ENCODE assay signal across 7 mouse cellular contexts in genomic region chr8:94703972-94704668, GRCm38 (mm10). TPM values are rescaled to one million over a fixed set of nuclear protein-coding genes. Genes with fewer than 3 reads are reported as not detected.
DNase-seq lines count a peak whose midpoint lies in the region; ATAC-seq lines count a peak whose summit lies in the region.

No protein-coding gene starts in this region.

- peaks cover 11% of the 10 kb centered on the region; the same call in 1 of the 2 replicates for H3K4me1 ChIP-seq in embryonic facial prominence, embryonic 10.5 days
- peaks cover 21% of the 10 kb centered on the region; the same call in 1 of the 2 replicates for H3K4me1 ChIP-seq in limb, embryonic 10.5 days
- no peaks in the 10 kb centered on the region for H3K4me1 ChIP-seq in midbrain, embryonic 13.5 days (replicated peaks)

- no peaks in the 10 kb centered on the region for H3K9me3 ChIP-seq in embryonic facial prominence, embryonic 10.5 days
- H3K9me3 ChIP-seq in limb, embryonic 10.5 days (replicated peaks), result no peaks in the 10 kb centered on the region
- no peaks in the 10 kb centered on the region for H3K9me3 ChIP-seq in midbrain, embryonic 13.5 days

- peak; percentile 71 for ATAC-seq in granulocyte monocyte progenitor cell, adult 5-6 weeks (replicated peaks; ENCODE audit: poor library complexity, severe bottlenecking)
- peak; percentile 91 for ATAC-seq in midbrain, embryonic 13.5 days

- H3K4me3 ChIP-seq in embryonic facial prominence, embryonic 10.5 days, result peak overlapping the region; percentile 60
- peak overlapping the region; percentile 60 for H3K4me3 ChIP-seq in limb, embryonic 10.5 days
- H3K4me3 ChIP-seq in midbrain, embryonic 13.5 days (replicated peaks), result peak overlapping the region; percentile 51

- H3K27me3 ChIP-seq in embryonic facial prominence, embryonic 10.5 days (replicated peaks; ENCODE audit: low read depth, poor library complexity, severe bottlenecking), result peaks cover 11% of the 10 kb centered on the region; the same call in 1 of the 2 replicates
- H3K27me3 ChIP-seq in limb, embryonic 10.5 days (ENCODE audit: low read depth, poor library complexity, severe bottlenecking), result peaks cover 8% of the 10 kb centered on the region; the same call in 1 of the 2 replicates
- 0 out of 2 replicates have a peak, but pooled peaks cover 5% of the 10 kb centered on the region for H3K27me3 ChIP-seq in midbrain, embryonic 13.5 days

- no peak overlapping the region; the same call in 1 of the 2 replicates for H3K27ac ChIP-seq in embryonic facial prominence, embryonic 10.5 days (replicated peaks)
- peak overlapping the region; percentile 30; the same call in 1 of the 2 replicates for H3K27ac ChIP-seq in limb, embryonic 10.5 days
- H3K27ac ChIP-seq in midbrain, embryonic 13.5 days, result peak overlapping the region; percentile 72

- peak; percentile 97 for DNase-seq in adrenal gland, postnatal 10 days
- peak; percentile 96 for DNase-seq in embryonic facial prominence, embryonic 10.5 days (ENCODE audit: low spot score)
- peak; percentile 93 for DNase-seq in kidney, adult 11 months
- peak; percentile 100 for DNase-seq in limb, embryonic 10.5 days (ENCODE audit: low spot score)
- peak; percentile 100 for DNase-seq in spleen, adult 12 weeks (ENCODE audit: low spot score)

- WGBS in embryonic facial prominence, embryonic 10.5 days, result under 1% methylated on average over 35 of the region's 35 CpGs
- WGBS in limb, embryonic 10.5 days, result under 1% methylated on average over 35 of the region's 35 CpGs
- WGBS in midbrain, embryonic 13.5 days, result under 1% methylated on average over 35 of the region's 35 CpGs

- peak overlapping the region; percentile 70 for H3K9ac ChIP-seq in midbrain, embryonic 13.5 days (replicated peaks)

- H3K4me2 ChIP-seq in midbrain, embryonic 13.5 days (replicated peaks), result peak overlapping the region; percentile 60

- H3K36me3 ChIP-seq in embryonic facial prominence, embryonic 10.5 days (replicated peaks), result no peaks in the 10 kb centered on the region
- no peaks in the 10 kb centered on the region for H3K36me3 ChIP-seq in limb, embryonic 10.5 days
- H3K36me3 ChIP-seq in midbrain, embryonic 13.5 days, result no peaks in the 10 kb centered on the region

RNA-seq across cellular contexts. Expression of gene Pllp, which starts 8.0 kb away (rescaled TPM):
- total RNA-seq in adrenal gland, postnatal 10 days (2021), result 1 to 10 TPM; 2.0 to 3.9 TPM
- polyA plus RNA-seq in embryonic facial prominence, embryonic 10.5 days (2016; fragmentation: Nextera tagmentation; extraction: Ambion mirVana), result 0.27 and 0.34 TPM in 2 replicates
- total RNA-seq in granulocyte monocyte progenitor cell, adult 5-6 weeks (2014; fragmentation: Nextera tagmentation), result not detected in 2 replicates
- total RNA-seq in granulocyte monocyte progenitor cell, adult 5-6 weeks (2017), result not detected in 2 replicates
- 0.48 TPM in 1 of 2 replicates, not detected in the other for polyA plus RNA-seq in limb, embryonic 10.5 days (2016; fragmentation: Nextera tagmentation; extraction: Ambion mirVana)
- 0.21 and 0.43 TPM in 2 replicates for polyA plus RNA-seq in midbrain, embryonic 13.5 days (2015; fragmentation: Nextera tagmentation; extraction: Ambion mirVana)

RNA-seq across cellular contexts. Expression of gene Arl2bp, which starts 37.7 kb away (rescaled TPM):
- total RNA-seq in adrenal gland, postnatal 10 days (2021), result 10 to 100 TPM; 60.1 to 66.1 TPM
- polyA plus RNA-seq in embryonic facial prominence, embryonic 10.5 days (2016; fragmentation: Nextera tagmentation; extraction: Ambion mirVana), result 179 and 184 TPM in 2 replicates
- 36.4 and 44.0 TPM in 2 replicates for total RNA-seq in granulocyte monocyte progenitor cell, adult 5-6 weeks (2014; fragmentation: Nextera tagmentation)
- 41.1 and 100 TPM in 2 replicates for total RNA-seq in granulocyte monocyte progenitor cell, adult 5-6 weeks (2017)
- 175 and 189 TPM in 2 replicates for polyA plus RNA-seq in limb, embryonic 10.5 days (2016; fragmentation: Nextera tagmentation; extraction: Ambion mirVana)
- 238 and 256 TPM in 2 replicates for polyA plus RNA-seq in midbrain, embryonic 13.5 days (2015; fragmentation: Nextera tagmentation; extraction: Ambion mirVana)

RNA-seq across cellular contexts. Expression of gene Ccl22, which starts 41.3 kb away (rescaled TPM):
- total RNA-seq in adrenal gland, postnatal 10 days (2021), result 1 to 10 TPM in 1 of 2 experiments, under 1 TPM in 1; 0.60 to 1.0 TPM
- polyA plus RNA-seq in embryonic facial prominence, embryonic 10.5 days (2016; fragmentation: Nextera tagmentation; extraction: Ambion mirVana), result not detected in 2 replicates
- total RNA-seq in granulocyte monocyte progenitor cell, adult 5-6 weeks (2014; fragmentation: Nextera tagmentation), result not detected in 2 replicates
- total RNA-seq in granulocyte monocyte progenitor cell, adult 5-6 weeks (2017), result not detected in 2 replicates
- not detected in 2 replicates for polyA plus RNA-seq in limb, embryonic 10.5 days (2016; fragmentation: Nextera tagmentation; extraction: Ambion mirVana)
- polyA plus RNA-seq in midbrain, embryonic 13.5 days (2015; fragmentation: Nextera tagmentation; extraction: Ambion mirVana), result not detected in 2 replicates
